Mouse (Mus musculus): ENCODE results near the gene Nlgn1.

DNA sequence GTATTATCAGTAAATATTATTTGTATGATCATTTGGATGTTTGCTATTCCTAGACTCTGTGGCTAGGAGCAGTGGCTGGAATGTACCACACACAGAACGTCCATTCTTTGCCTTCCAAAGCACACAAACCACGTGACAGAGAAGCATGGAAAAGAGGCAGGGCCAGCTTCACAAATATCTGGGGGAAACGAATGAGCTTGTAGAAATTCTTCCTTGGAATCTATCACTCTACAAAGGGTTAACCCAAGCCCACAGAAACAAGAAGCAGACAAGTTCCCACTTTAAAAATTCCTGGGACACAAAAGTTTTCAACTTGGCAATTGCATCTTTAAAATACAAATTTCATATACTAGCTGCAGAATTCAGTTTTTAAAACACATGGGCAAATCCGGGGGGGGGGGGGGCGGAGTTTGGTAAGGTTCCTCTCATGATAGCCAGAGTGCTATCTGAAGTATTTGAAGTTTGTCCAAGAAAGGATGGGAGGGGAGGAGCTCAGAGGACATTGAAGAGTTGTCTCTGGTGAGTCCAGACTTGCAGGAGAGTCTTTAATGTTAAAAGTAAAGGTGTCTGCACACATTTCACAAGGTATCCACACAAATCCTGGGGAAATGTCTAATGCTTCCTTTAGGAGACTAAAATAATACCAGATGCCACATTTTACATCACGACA is 180.8 kb downstream of the Nlgn1 start:
- no peak for TF ChIP-seq CTCF (IDR thresholded peaks at IDR 0.05; ENCODE audit: low read depth, low read length)
- TF ChIP-seq POLR2A (IDR thresholded peaks at IDR 0.05; ENCODE audit: insufficient read depth, low read length): no peak

All from ES-Bruce4 (cell line).